Mouse (Mus musculus) midbrain, embryonic 16.5 days (tissue): ENCODE results near the gene Klf7. TPM values are rescaled to one million over a fixed set of nuclear protein-coding genes. Genes with fewer than 3 reads are reported as not detected.
"Not testable (repeated sequence)": the region's sequence is repeated elsewhere in the genome, so short reads cannot be mapped to it uniquely, and the experiment has no call there.

Source experiments
- ATAC-seq: fragments of 200-750 bp; cut with Nextera tagmentation; 2 replicates; pipeline ENCODE4 v1.8.0; 2017; ENCODE audit warnings: moderate TSS enrichment
- H3K27ac ChIP-seq: fragments of 300-500 bp; sonication (generic); 2 replicates; pipeline ENCODE4 v1.5.1; 2014; ENCODE audit warnings: mild to moderate bottlenecking, low read length, mixed read lengths
- H3K27me3 ChIP-seq: fragments of 300-500 bp; sonication (generic); 2 replicates; pipeline ENCODE4 v1.6.1; 2014; ENCODE audit warnings: low read depth, low read length, mixed read lengths; ENCODE audit not compliant: control insufficient read depth, insufficient read depth
- H3K36me3 ChIP-seq: fragments of 300-500 bp; sonication (generic); 2 replicates; pipeline ENCODE4 v1.6.1; 2014; ENCODE audit warnings: mild to moderate bottlenecking, low read length, moderate library complexity, mixed read lengths; ENCODE audit not compliant: control insufficient read depth, insufficient read depth
- H3K4me1 ChIP-seq: fragments of 300-500 bp; sonication (generic); 2 replicates; pipeline ENCODE4 v1.6.1; 2014; ENCODE audit warnings: mild to moderate bottlenecking, low read length, mixed read lengths; ENCODE audit not compliant: control insufficient read depth, insufficient read depth
- H3K4me2 ChIP-seq: fragments of 300-500 bp; sonication (generic); 2 replicates; pipeline ENCODE4 v1.6.1; 2014; ENCODE audit warnings: mild to moderate bottlenecking, low read length, mixed read lengths
- H3K4me3 ChIP-seq: fragments of 300-500 bp; sonication (generic); 2 replicates; pipeline ENCODE4 v1.5.1; 2014; ENCODE audit warnings: low read depth, mild to moderate bottlenecking, low read length, moderate library complexity, mixed read lengths
- H3K9ac ChIP-seq: fragments of 300-500 bp; sonication (generic); 2 replicates; pipeline ENCODE4 v1.6.1; 2014; ENCODE audit warnings: low read depth, low read length, mixed read lengths
- H3K9me3 ChIP-seq: fragments of 300-500 bp; sonication (generic); replicated peaks from 2 replicates; pipeline ENCODE4 v1.6.1; 2014; ENCODE audit warnings: mild to moderate bottlenecking, low read length, mixed read lengths; ENCODE audit not compliant: control insufficient read depth, poor library complexity, severe bottlenecking
- WGBS: fragments of 180-500 bp; shearing (Covaris S2); extraction: QIAGEN DNeasy Blood & Tissue Kit; methylation state at CpG from one replicate; pipeline ENCODE4 v1.1.7; 2014; 5-methylcytosine and 5-hydroxymethylcytosine counted together
- polyA plus RNA-seq: library from polyadenylated mRNA; unstranded; fragments of >200 nt; fragmentation: Nextera tagmentation; extraction: Ambion mirVana; gene quantifications from 2 replicates; pipeline ENCODE4 v1.2.1, GENCODE M21; 2015

Klf7 gene
- polyA plus RNA-seq, 1 experiment from 2014 or later, result 130 TPM

DNA sequence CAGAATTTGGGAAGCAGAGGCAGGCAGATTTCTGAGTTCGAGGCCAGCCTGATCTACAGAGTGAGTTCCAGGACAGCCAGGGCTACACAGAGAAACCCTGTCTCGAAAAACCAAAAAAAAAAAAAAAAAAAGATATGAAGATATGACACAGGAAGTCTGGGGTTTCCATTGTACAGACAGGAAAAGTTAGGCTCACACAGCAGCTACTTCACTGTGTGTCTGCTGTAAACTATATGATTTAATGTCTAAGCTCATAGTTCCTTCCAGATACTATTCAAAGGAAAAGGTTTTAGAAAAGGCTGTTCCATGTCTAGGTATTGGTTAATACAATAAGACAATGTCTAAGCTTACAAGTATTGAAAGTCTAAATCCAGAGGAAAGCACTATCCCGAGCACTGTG is 13.4 kb downstream of the Klf7 start:
- H3K27me3 ChIP-seq, H3K27ac ChIP-seq, H3K9ac ChIP-seq, H3K36me3 ChIP-seq, ATAC-seq, H3K4me2 ChIP-seq, H3K9me3 ChIP-seq, H3K4me3 ChIP-seq: not testable (repeated sequence)
- WGBS, result 91% methylated on average over 2 of the region's 3 CpGs
- peaks cover 42% of the 10 kb centered on the region for H3K4me1 ChIP-seq

DNA sequence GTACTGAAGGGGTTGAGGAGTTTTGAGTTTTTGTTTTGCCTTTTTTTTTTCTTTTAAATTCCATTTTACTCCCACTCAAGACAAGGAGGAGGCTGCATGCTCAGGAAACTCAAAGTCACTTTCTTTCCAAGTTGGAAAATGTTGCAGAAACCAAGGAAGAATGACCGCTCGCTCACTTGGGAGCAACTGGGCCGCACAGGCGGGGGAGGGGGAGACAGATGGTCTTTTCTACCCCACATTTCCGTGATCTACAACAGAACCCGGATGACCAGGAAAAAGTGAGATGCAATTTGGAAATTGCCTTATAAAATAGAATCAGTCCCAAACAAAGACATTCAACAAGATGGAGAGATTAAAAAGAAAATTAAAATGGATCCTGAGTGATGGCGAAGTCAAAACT is 14.6 kb downstream of the Klf7 start:
- Histone ChIP-seq H3K9ac (no peak overlapping the region), H3K27ac (no peak overlapping the region), H3K36me3 (0 out of 2 replicates have a peak, but pooled peaks cover 7% of the 10 kb centered on the region), H3K4me1 (peaks cover 30% of the 10 kb centered on the region), H3K27me3 (no peaks in the 10 kb centered on the region), H3K9me3 (no peaks in the 10 kb centered on the region), H3K4me3 (no peak overlapping the region), H3K4me2 (no peak overlapping the region)
- no peak for ATAC-seq
- 60% methylated on average over 7 of the region's 7 CpGs for WGBS

DNA sequence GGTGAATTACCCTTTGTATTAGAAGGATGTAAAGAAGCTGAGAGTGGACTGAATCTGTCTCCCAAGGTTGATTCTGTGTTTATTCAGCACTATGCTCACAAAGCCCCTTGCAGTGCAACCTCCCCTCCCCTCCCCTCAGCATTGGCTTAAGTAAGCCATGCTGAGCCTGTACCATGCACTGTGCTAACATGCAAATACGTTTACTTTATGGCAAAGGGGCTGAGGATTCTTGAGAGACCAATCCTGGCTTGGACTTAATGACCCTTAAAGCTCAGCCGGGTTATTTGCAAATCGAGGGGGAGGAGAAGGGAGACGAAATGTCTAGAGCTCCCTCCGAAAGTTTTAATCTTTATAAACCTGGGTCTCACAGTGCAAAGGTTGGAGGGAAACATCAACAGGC is 16.0 kb downstream of the Klf7 start:
- ATAC-seq, result no peak
- Histone ChIP-seq H3K9ac (no peak overlapping the region), H3K36me3 (0 out of 2 replicates have a peak, but pooled peaks cover 7% of the 10 kb centered on the region), H3K4me2 (no peak overlapping the region), H3K4me3 (no peak overlapping the region), H3K4me1 (peaks cover 26% of the 10 kb centered on the region), H3K27me3 (no peaks in the 10 kb centered on the region), H3K9me3 (no peaks in the 10 kb centered on the region), H3K27ac (0 out of 2 replicates have a peak overlapping the region, but pooled peaks have one; percentile 22)
- 26% methylated on average over 5 of the region's 5 CpGs for WGBS

DNA sequence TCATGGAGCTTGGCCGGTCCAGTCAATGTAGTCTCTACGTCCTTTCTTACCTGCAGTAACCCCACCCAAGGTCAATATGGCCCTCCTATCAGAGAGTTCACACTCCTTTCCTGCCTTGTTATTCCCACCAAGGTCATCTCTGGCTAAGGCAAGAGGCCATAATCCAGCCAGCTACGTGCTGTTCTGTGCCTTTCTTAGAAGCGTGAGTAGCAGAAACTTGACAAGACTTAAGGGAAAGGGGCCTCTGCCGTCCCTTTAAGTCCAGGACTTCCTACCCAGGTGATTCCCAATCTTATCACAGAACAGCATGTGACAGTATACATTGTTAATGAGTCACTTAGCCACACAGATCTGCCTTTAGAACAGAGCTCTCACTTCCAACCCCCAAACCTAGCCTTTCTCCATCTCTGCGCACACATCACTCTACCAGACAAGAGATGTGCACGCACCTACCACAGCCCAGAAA is 16.9 kb downstream of the Klf7 start:
- H3K4me2 ChIP-seq, result no peak overlapping the region
- 88% methylated on average over 7 of the region's 7 CpGs for WGBS
- 0 out of 2 replicates have a peak, but pooled peaks cover 7% of the 10 kb centered on the region for H3K36me3 ChIP-seq
- no peak overlapping the region for H3K9ac ChIP-seq
- H3K27me3 ChIP-seq, result no peaks in the 10 kb centered on the region
- H3K9me3 ChIP-seq, result no peaks in the 10 kb centered on the region
- no peak overlapping the region for H3K27ac ChIP-seq
- no peak for ATAC-seq
- peaks cover 24% of the 10 kb centered on the region for H3K4me1 ChIP-seq
- no peak overlapping the region for H3K4me3 ChIP-seq

DNA sequence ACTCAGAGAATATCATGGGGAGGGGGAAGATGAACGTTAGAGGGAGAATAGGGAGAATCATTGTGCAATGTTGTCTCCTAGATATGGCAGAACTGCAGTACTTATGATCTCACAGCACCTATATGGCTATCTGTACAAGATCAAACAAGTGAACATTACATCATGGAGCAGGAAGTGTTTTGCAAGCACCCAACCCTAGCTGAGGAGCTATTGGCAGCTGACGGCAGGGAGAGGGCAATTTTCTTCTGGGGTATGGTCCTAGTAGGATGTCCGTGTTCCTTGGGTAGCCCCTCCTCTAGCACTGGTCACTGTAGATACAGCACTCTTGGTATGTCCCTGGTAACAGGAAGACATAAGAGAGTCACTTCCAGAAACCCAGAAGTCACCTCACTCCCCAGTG is 17.4 kb downstream of the Klf7 start:
- no peaks in the 10 kb centered on the region for H3K27me3 ChIP-seq
- no peak overlapping the region for H3K4me3 ChIP-seq
- WGBS, result 93% methylated on average over 3 of the region's 3 CpGs
- no peak overlapping the region for H3K4me2 ChIP-seq
- no peak for ATAC-seq
- H3K9ac ChIP-seq, result no peak overlapping the region
- no peak overlapping the region for H3K27ac ChIP-seq
- 0 out of 2 replicates have a peak, but pooled peaks cover 7% of the 10 kb centered on the region for H3K36me3 ChIP-seq
- no peaks in the 10 kb centered on the region for H3K9me3 ChIP-seq
- H3K4me1 ChIP-seq, result peaks cover 22% of the 10 kb centered on the region

DNA sequence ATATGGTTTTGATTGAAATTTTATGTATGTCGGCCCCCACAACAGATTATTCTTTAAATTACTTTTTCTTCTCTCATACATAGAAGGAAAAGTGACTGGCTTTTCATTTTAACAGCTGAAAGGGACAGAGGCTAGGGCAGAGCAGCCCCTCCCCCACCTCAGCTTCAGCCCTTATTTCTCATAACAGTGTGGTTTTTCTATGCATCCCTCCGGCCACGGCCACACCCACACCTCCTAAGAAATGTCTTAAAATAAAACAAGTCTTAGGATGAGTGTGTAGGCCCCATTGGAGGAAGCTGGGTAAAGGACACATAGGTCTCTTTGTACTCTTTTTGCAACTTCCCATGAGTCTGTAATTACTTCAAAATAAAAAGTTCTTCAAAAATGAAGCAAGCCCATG is 20.8 kb downstream of the Klf7 start:
- Histone ChIP-seq H3K4me3 (no peak overlapping the region), H3K27me3 (no peaks in the 10 kb centered on the region), H3K4me2 (no peak overlapping the region), H3K9me3 (no peaks in the 10 kb centered on the region), H3K36me3 (0 out of 2 replicates have a peak, but pooled peaks cover 7% of the 10 kb centered on the region), H3K27ac (no peak overlapping the region), H3K4me1 (peaks cover 26% of the 10 kb centered on the region), H3K9ac (no peak overlapping the region)
- 79% methylated on average over 3 of the region's 3 CpGs for WGBS
- ATAC-seq, result no peak

DNA sequence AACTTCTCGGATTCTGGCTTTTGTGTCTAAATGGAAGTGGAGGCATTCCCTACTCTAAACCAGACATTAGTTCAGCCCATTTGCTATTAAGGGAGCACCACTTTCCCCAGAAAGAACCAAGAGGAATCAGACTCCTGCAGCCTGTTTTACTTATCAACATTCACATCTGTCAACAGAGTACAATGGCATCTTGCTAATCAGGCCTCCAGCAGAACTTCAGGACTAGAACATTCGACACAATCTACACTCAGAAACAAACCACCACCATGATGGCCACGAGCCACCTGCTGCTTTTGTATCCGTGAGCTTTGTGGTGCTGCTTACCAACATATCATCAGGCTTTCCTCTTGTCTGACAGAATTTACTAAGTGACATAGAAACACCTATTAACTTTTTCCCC is 23.3 kb downstream of the Klf7 start:
- H3K9ac ChIP-seq, result no peak overlapping the region
- peaks cover 20% of the 10 kb centered on the region for H3K4me1 ChIP-seq
- WGBS, result 80% methylated on average over 4 of the region's 4 CpGs
- H3K27ac ChIP-seq, result 0 out of 2 replicates have a peak overlapping the region, but pooled peaks have one; percentile 34
- H3K4me2 ChIP-seq, result no peak overlapping the region
- H3K27me3 ChIP-seq, result no peaks in the 10 kb centered on the region
- H3K9me3 ChIP-seq, result no peaks in the 10 kb centered on the region
- no peak overlapping the region for H3K4me3 ChIP-seq
- no peaks in the 10 kb centered on the region for H3K36me3 ChIP-seq
- ATAC-seq, result no peak

DNA sequence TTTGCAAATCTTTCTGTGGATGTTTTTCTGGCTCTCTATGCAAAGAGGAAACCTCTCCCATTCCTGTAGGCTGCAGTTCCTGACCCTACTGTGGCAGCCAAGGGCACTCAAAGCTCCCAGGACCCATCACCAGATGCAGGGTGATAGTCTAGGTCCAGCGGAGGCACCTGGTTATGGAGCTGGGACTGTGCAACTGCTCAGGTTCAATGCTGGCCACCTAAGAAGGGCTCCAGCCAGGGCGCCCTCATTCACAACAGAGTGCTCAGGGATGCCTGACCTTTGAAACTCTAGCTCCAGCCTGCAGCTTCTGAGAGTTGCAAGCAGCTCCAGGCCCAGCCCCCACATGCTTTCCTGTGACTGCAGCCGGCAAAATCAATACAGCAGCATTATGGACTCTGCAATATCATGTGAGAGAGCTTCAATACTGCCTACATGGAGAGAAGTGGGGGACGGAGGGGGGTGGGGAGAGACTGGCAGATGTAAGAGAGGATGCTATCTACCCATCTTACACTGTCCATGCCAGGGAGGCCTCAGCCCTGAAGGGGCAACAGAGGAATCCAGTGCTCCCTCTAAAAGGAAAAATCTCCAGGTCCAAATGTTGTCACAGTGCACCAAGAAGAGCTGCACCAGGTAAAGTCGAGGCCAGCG is 24.3 kb downstream of the Klf7 start:
- no peaks in the 10 kb centered on the region for H3K9me3 ChIP-seq
- H3K9ac ChIP-seq, result no peak overlapping the region; the same call in 1 of the 2 replicates
- H3K4me1 ChIP-seq, result peaks cover 25% of the 10 kb centered on the region
- H3K4me3 ChIP-seq, result no peak overlapping the region
- WGBS, result 65% methylated on average over 6 of the region's 6 CpGs
- ATAC-seq, result no peak
- peak overlapping the region; percentile 22; the same call in 1 of the 2 replicates for H3K27ac ChIP-seq
- no peaks in the 10 kb centered on the region for H3K27me3 ChIP-seq
- no peak overlapping the region for H3K4me2 ChIP-seq
- no peaks in the 10 kb centered on the region for H3K36me3 ChIP-seq

DNA sequence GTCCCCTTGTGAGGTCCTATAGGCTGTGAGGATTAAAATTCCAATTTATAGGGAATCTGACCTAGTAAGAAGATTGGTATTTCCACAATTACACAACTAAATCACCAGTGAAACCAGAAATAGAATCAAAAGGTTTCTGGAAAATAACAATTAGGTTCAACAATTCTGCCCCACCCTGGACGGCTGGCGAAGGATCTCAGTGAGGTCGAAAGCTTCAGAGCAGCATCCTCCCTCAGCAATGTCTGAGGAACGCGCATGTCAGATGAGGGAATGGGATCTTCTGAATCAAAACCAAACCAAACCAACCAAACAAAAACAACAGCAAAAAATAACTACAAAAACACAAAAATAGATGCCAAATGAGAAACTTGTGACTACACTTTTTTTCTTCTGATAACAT is 29.1 kb downstream of the Klf7 start:
- H3K4me2 ChIP-seq, result no peak overlapping the region
- no peaks in the 10 kb centered on the region for H3K9me3 ChIP-seq
- H3K27ac ChIP-seq, result no peak overlapping the region
- H3K9ac ChIP-seq, result no peak overlapping the region
- H3K4me3 ChIP-seq, result no peak overlapping the region
- H3K4me1 ChIP-seq, result peaks cover 53% of the 10 kb centered on the region
- H3K27me3 ChIP-seq, result no peaks in the 10 kb centered on the region
- no peak for ATAC-seq
- H3K36me3 ChIP-seq, result no peaks in the 10 kb centered on the region
- 87% methylated on average over 5 of the region's 5 CpGs for WGBS
